Mouse (Mus musculus) embryonic facial prominence, embryonic 11.5 days (tissue): ENCODE data around the gene Sult3a2. TPM values are rescaled to one million over a fixed set of nuclear protein-coding genes. Genes with fewer than 3 reads are reported as not detected.
A peak's percentile ranks its signal among the peaks of the same experiment; 100 is the strongest.
"Not testable (repeated sequence)": the region's sequence is repeated elsewhere in the genome, so short reads cannot be mapped to it uniquely, and the experiment has no call there.

Experiments used
- ATAC-seq: fragments of 200-750 bp; cut with Nextera tagmentation; replicated peaks from 2 replicates; pipeline ENCODE4 v1.8.0; 2017; ENCODE audit warnings: low read depth; ENCODE audit not compliant: insufficient number of reproducible peaks, low FRiP score, low TSS enrichment
- DNase-seq: peaks from one replicate; pipeline ENCODE4 v3.0.0-alpha.2; 2015; ENCODE audit warnings: low spot score
- H3K27ac ChIP-seq: fragments of 300-500 bp; sonication (generic); replicated peaks from 2 replicates; pipeline ENCODE4 v1.5.1; 2014; ENCODE audit warnings: mild to moderate bottlenecking, low read depth, low read length, control low read depth
- H3K27me3 ChIP-seq: fragments of 300-500 bp; sonication (generic); 2 replicates; pipeline ENCODE4 v1.6.1; 2014; ENCODE audit warnings: mild to moderate bottlenecking, low read length, moderate library complexity, mixed read lengths; ENCODE audit not compliant: control insufficient read depth, insufficient read depth
- H3K36me3 ChIP-seq: fragments of 300-500 bp; sonication (generic); replicated peaks from 2 replicates; pipeline ENCODE4 v1.6.1; 2014; ENCODE audit warnings: low read depth, mild to moderate bottlenecking, low read length, moderate library complexity, mixed read lengths; ENCODE audit not compliant: control insufficient read depth, insufficient read depth
- H3K4me1 ChIP-seq: fragments of 300-500 bp; sonication (generic); 2 replicates; pipeline ENCODE4 v1.6.1; 2014; ENCODE audit warnings: low read length, mixed read lengths; ENCODE audit not compliant: control insufficient read depth, insufficient read depth
- H3K4me2 ChIP-seq: fragments of 300-500 bp; sonication (generic); 2 replicates; pipeline ENCODE4 v1.6.1; 2014; ENCODE audit warnings: low read depth, mild to moderate bottlenecking, control low read depth, low read length, moderate library complexity
- H3K4me3 ChIP-seq: fragments of 300-500 bp; sonication (generic); 2 replicates; pipeline ENCODE4 v1.5.1; 2014; ENCODE audit warnings: low read depth, low read length, control low read depth
- H3K9ac ChIP-seq: fragments of 300-500 bp; sonication (generic); replicated peaks from 2 replicates; pipeline ENCODE4 v1.6.1; 2014; ENCODE audit warnings: mild to moderate bottlenecking, control low read depth, low read length
- H3K9me3 ChIP-seq: fragments of 300-500 bp; sonication (generic); replicated peaks from 2 replicates; pipeline ENCODE4 v1.6.1; 2016; ENCODE audit warnings: mild to moderate bottlenecking, low read length, inconsistent platforms, mixed read lengths; ENCODE audit not compliant: control insufficient read depth
- WGBS: fragments of 180-500 bp; shearing (Covaris S2); extraction: QIAGEN DNeasy Blood & Tissue Kit; methylation state at CpG from one replicate; pipeline ENCODE4 v1.1.7; 2014; 5-methylcytosine and 5-hydroxymethylcytosine counted together
- polyA plus RNA-seq: library from polyadenylated mRNA; unstranded; fragments of >200 nt; fragmentation: Nextera tagmentation; extraction: Ambion mirVana; gene quantifications from 2 replicates; pipeline ENCODE4 v1.2.1, GENCODE M21; 2014

Gene Sult3a2
- polyA plus RNA-seq: not detected in 2 replicates

GRCm38 (mm10) chr10:33786604-33787003, at the start of gene Sult3a2:
Sult3a2 (minus strand) TSS chr10:33786704.
- WGBS: 91% methylated on average over 3 of the region's 3 CpGs
- Histone ChIP-seq H3K27ac (no peak within 1 kb of the TSS), H3K4me2 (no peak within 1 kb of the TSS)

GRCm38 (mm10) chr10:33820892-33821291, 34.4 kb upstream of the Sult3a2 start:
- no peaks in the 10 kb centered on the region for H3K36me3 ChIP-seq
- no peaks in the 10 kb centered on the region for H3K27me3 ChIP-seq
- no peaks in the 10 kb centered on the region for H3K4me1 ChIP-seq
- H3K4me2 ChIP-seq: no peak overlapping the region
- ATAC-seq (no peak), DNase-seq (no peak)
- H3K9ac ChIP-seq: no peak overlapping the region
- no peak overlapping the region for H3K27ac ChIP-seq
- H3K4me3 ChIP-seq: no peak overlapping the region
- WGBS: 91% methylated on average over 3 of the region's 3 CpGs
- H3K9me3 ChIP-seq: no peaks in the 10 kb centered on the region

More at GRCm38 (mm10) chr10:33786604-33787003, at the start of gene Sult3a2:
- no peak within 1 kb of the TSS for H3K9ac ChIP-seq
- no peaks in the 10 kb centered on the region for H3K4me1 ChIP-seq
- H3K4me3 ChIP-seq: no peak within 1 kb of the TSS
- DNase-seq (no peak), ATAC-seq (no peak)
- H3K9me3 ChIP-seq: no peaks in the 10 kb centered on the region
- no peaks in the 10 kb centered on the region for H3K27me3 ChIP-seq
- no peaks in the 10 kb centered on the region for H3K36me3 ChIP-seq

- Histone ChIP-seq H3K4me1 (no peaks in the 10 kb centered on the region), H3K4me2 (no peak overlapping the region), H3K9me3 (no peaks in the 10 kb centered on the region), H3K4me3 (no peak overlapping the region), H3K36me3 (no peaks in the 10 kb centered on the region), H3K27me3 (no peaks in the 10 kb centered on the region), H3K27ac (no peak overlapping the region), H3K9ac (no peak overlapping the region)
- no peak for DNase-seq
- ATAC-seq: no peak
- WGBS: 60% methylated on average over 1 of the region's 1 CpGs
These were observed 30.4 kb upstream of the Sult3a2 start for GRCm38 (mm10) chr10:33816923-33817322.

GRCm38 (mm10) chr10:33814266-33814665, 27.8 kb upstream of the Sult3a2 start:
- no peak overlapping the region for H3K4me3 ChIP-seq
- no peaks in the 10 kb centered on the region for H3K9me3 ChIP-seq
- H3K9ac ChIP-seq: no peak overlapping the region
- H3K4me1 ChIP-seq: no peaks in the 10 kb centered on the region
- H3K36me3 ChIP-seq: no peaks in the 10 kb centered on the region
- no peak overlapping the region for H3K27ac ChIP-seq
- DNase-seq: no peak
- H3K4me2 ChIP-seq: no peak overlapping the region
- H3K27me3 ChIP-seq: no peaks in the 10 kb centered on the region
- ATAC-seq: no peak

- Histone ChIP-seq H3K27me3 (no peaks in the 10 kb centered on the region), H3K9ac (no peak overlapping the region), H3K36me3 (no peaks in the 10 kb centered on the region), H3K4me2 (no peak overlapping the region), H3K9me3 (no peaks in the 10 kb centered on the region), H3K4me3 (no peak overlapping the region), H3K4me1 (no peaks in the 10 kb centered on the region), H3K27ac (no peak overlapping the region)
- WGBS: 36% methylated on average over 1 of the region's 1 CpGs
- no peak for ATAC-seq
- peak; percentile 9 for DNase-seq
These were observed 25.3 kb upstream of the Sult3a2 start for GRCm38 (mm10) chr10:33811807-33812206.

GRCm38 (mm10) chr10:33797221-33797949, 10.9 kb upstream of the Sult3a2 start:
- not testable (repeated sequence) for ATAC-seq, H3K9ac ChIP-seq, H3K27me3 ChIP-seq, DNase-seq, H3K4me3 ChIP-seq, H3K4me1 ChIP-seq, H3K4me2 ChIP-seq, H3K9me3 ChIP-seq, H3K36me3 ChIP-seq, H3K27ac ChIP-seq
- 78% methylated on average over 6 of the region's 6 CpGs for WGBS

- H3K4me3 ChIP-seq, H3K9ac ChIP-seq, H3K36me3 ChIP-seq, H3K4me2 ChIP-seq, ATAC-seq, H3K27ac ChIP-seq, H3K27me3 ChIP-seq, H3K4me1 ChIP-seq, DNase-seq, H3K9me3 ChIP-seq: not testable (repeated sequence)
- WGBS: 89% methylated on average over 4 of the region's 4 CpGs
These were observed 9.9 kb upstream of the Sult3a2 start for GRCm38 (mm10) chr10:33796269-33796915.

- not testable (repeated sequence) for H3K36me3 ChIP-seq, H3K4me1 ChIP-seq, DNase-seq, H3K27me3 ChIP-seq, H3K4me3 ChIP-seq, ATAC-seq, H3K9me3 ChIP-seq, H3K4me2 ChIP-seq, H3K27ac ChIP-seq, H3K9ac ChIP-seq
- WGBS: 87% methylated on average over 3 of the region's 3 CpGs
These were observed 5.7 kb upstream of the Sult3a2 start for GRCm38 (mm10) chr10:33792166-33792565.
